Mouse (Mus musculus): ENCODE data around the gene Lyl1. TPM values are rescaled to one million over a fixed set of nuclear protein-coding genes. Genes with fewer than 3 reads are reported as not detected.

Lyl1 gene
- total and polyA plus RNA-seq, 3 experiments, result 88.7 to 149 (median 136) TPM

DNA sequence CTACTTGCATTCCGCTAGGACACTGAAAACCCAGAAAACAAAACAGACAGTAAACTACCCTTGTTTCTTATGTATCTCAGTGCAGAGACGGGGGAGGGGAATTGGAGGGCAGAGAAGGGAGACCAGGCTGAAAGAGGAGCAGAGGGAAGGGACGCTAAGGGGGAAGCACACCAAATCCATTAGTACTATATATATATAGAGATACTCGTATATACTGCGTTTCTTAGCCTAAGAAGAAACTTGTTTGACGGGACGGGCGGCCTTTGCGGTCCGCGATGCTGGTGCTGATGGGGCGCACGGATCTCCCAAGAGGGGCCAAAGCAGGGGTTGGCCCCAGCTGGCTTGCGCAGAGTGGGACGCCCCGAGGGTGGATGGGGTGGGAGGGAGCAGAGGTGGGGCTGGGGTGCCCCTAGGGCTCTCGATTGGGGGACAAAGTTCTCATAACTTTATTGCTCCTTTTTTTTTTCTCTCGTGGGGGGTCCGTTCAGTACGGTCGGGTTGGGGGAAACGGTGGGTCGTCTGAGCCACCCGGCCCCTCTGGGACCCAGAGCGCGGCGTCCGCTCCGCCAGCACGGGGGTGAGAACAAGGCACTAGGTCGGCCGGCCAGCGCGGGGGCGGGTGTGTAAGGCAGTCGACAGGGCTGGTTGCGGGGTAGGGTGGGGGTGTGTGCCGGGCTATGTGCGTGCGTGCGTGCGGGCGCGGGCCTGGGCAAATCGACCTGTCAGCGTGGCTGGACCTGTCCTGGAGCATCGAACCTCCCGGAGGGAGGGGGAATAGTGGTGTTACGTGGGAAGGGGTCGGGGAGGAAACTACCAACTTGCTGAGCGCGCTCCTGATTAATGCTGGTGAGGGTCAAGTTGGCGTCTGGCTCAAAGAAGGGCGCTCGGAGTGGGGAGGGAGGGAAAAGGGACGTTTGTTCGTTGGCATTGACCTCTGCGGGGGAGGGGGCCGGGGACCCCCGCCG lies 3.9 kb downstream of the Lyl1 start:
- peaks cover 0 to 16% of the 10 kb centered on the region in 2 experiments; a peak in 2 of 4 replicates for H3K36me3 ChIP-seq (ENCODE audit: control insufficient read depth in 1 of 2, insufficient read depth in 2 of 2, low read length in 2 of 2)
- peak overlapping the region; percentile 98 for H3K27ac ChIP-seq (ENCODE audit: control insufficient read depth, low read depth, low read length)
- peak overlapping the region; percentile 36 to 62 for H3K4me3 ChIP-seq (ENCODE audit: control insufficient read depth in 1 of 2, insufficient read depth in 1 of 2, low read depth in 2 of 2, low read length in 2 of 2)
- H3K27me3 ChIP-seq (ENCODE audit: control insufficient read depth in 1 of 2, insufficient read depth in 2 of 2, low read length in 2 of 2), result no peaks in the 10 kb centered on the region
- peak overlapping the region; percentile 98 for H3K9ac ChIP-seq (ENCODE audit: control insufficient read depth, low read depth, low read length, poor library complexity, severe bottlenecking)
- peaks cover 32% of the 10 kb centered on the region for H3K79me2 ChIP-seq (ENCODE audit: control insufficient read depth, insufficient read depth, low read length, poor library complexity)
- H3K4me1 ChIP-seq (ENCODE audit: control insufficient read depth in 1 of 2, insufficient read depth in 2 of 2, low read length in 2 of 2), result peaks cover 4 to 17% of the 10 kb centered on the region in 2 experiments
- H3K9me3 ChIP-seq (replicated peaks; ENCODE audit: insufficient read depth, low read length), result no peaks in the 10 kb centered on the region
- peak; percentile 82 for DNase-seq (ENCODE audit: low read depth, low spot score)
- no peak for TF ChIP-seq GABPA (IDR thresholded peaks at IDR 0.05; ENCODE audit: low read depth, low read length)
- no peak for TF ChIP-seq BHLHE40 (IDR thresholded peaks at IDR 0.05; ENCODE audit: borderline replicate concordance, low read depth, low read length)
- TF ChIP-seq ZMIZ1 (IDR thresholded peaks at IDR 0.05; ENCODE audit: low read depth, low read length), result peak; percentile 31
- TF ChIP-seq MYB (IDR thresholded peaks at IDR 0.05; ENCODE audit: low read depth, low read length), result peak; percentile 71
- TF ChIP-seq POLR2AphosphoS2 (IDR thresholded peaks at IDR 0.05; ENCODE audit: low read length), result peak; percentile 98
- no peak for TF ChIP-seq MAX (IDR thresholded peaks at IDR 0.05; ENCODE audit: low read length)
- TF ChIP-seq NELFE (IDR thresholded peaks at IDR 0.05; ENCODE audit: low read depth, low read length), result no peak; the same call in 1 of the 2 replicates
- TF ChIP-seq GATA1 (IDR thresholded peaks at IDR 0.05; ENCODE audit: low read depth, low read length), result no peak
- no peak for TF ChIP-seq USF2 (IDR thresholded peaks at IDR 0.05; ENCODE audit: borderline replicate concordance in 1 of 2, insufficient read depth in 1 of 2, low read depth in 1 of 2, low read length in 2 of 2)
- TF ChIP-seq MXI1 (IDR thresholded peaks at IDR 0.05; ENCODE audit: low read depth, low read length), result peak; percentile 42; the same call in 1 of the 2 replicates
- TF ChIP-seq ELF1 (IDR thresholded peaks at IDR 0.05; ENCODE audit: low read depth, low read length), result no peak
- TF ChIP-seq MYC (IDR thresholded peaks at IDR 0.05; ENCODE audit: low read depth, low read length), result no peak
- peak; percentile 57; the same call in 1 of the 2 replicates for TF ChIP-seq CHD2 (IDR thresholded peaks at IDR 0.05; ENCODE audit: low read length)
- TF ChIP-seq TAL1 (IDR thresholded peaks at IDR 0.05; ENCODE audit: low read length), result no peak
- no peak for TF ChIP-seq NRF1 (IDR thresholded peaks at IDR 0.05; ENCODE audit: insufficient read depth, low read depth, low read length, poor library complexity, severe bottlenecking)
- TF ChIP-seq KAT2A (conservative IDR thresholded peaks at IDR 0.05; ENCODE audit: low read depth, low read length), result no peak
- TF ChIP-seq JUND (IDR thresholded peaks at IDR 0.05; ENCODE audit: low read depth, low read length), result no peak
- TF ChIP-seq ZKSCAN1 (IDR thresholded peaks at IDR 0.05; ENCODE audit: low read depth, low read length), result no peak
- no peak for TF ChIP-seq USF1 (IDR thresholded peaks at IDR 0.05; ENCODE audit: low read depth, low read length)
- TF ChIP-seq MAZ (IDR thresholded peaks at IDR 0.05; ENCODE audit: low read depth, low read length), result peak; percentile 54
- TF ChIP-seq CTCF (IDR thresholded peaks at IDR 0.05 in 2 of 3, conservative IDR thresholded peaks at IDR 0.05 in 1 of 3; ENCODE audit: control insufficient read depth in 1 of 3, insufficient read depth in 1 of 3, low read depth in 2 of 3, low read length in 3 of 3, poor library complexity in 1 of 3, severe bottlenecking in 1 of 3), result no peak
- TF ChIP-seq SMC3 (IDR thresholded peaks at IDR 0.05; ENCODE audit: low read depth, low read length), result peak; percentile 6
- TF ChIP-seq POLR2A (IDR thresholded peaks at IDR 0.05; ENCODE audit: control insufficient read depth in 1 of 2, insufficient read depth in 1 of 2, low read depth in 1 of 2, low read length in 2 of 2, poor library complexity in 1 of 2), result peak; percentile 51 to 76
- peak; percentile 69 for TF ChIP-seq CHD1 (IDR thresholded peaks at IDR 0.05; ENCODE audit: low read depth, low read length)
- peak; percentile 96; the same call in 1 of the 2 replicates for TF ChIP-seq POLR2AphosphoS5 (IDR thresholded peaks at IDR 0.05; ENCODE audit: borderline replicate concordance, low read depth, low read length)
- TF ChIP-seq ETS1 (IDR thresholded peaks at IDR 0.05; ENCODE audit: low read depth, low read length), result no peak
- TF ChIP-seq UBTF (IDR thresholded peaks at IDR 0.05; ENCODE audit: borderline replicate concordance, insufficient read depth, low read depth, low read length), result peak; percentile 36; the same call in 1 of the 2 replicates
- TF ChIP-seq ZNF384 (IDR thresholded peaks at IDR 0.05; ENCODE audit: low read depth, low read length), result peak; percentile 65
- TF ChIP-seq TCF12 (IDR thresholded peaks at IDR 0.05; ENCODE audit: low read depth, low read length), result no peak
- TF ChIP-seq MAFK (IDR thresholded peaks at IDR 0.05; ENCODE audit: borderline replicate concordance, low read depth, low read length), result no peak
- no peak for TF ChIP-seq MEF2A (IDR thresholded peaks at IDR 0.05; ENCODE audit: extremely low read depth, insufficient replicate concordance, low read depth, low read length, poor library complexity, severe bottlenecking)
- no peak for TF ChIP-seq E2F4 (IDR thresholded peaks at IDR 0.05; ENCODE audit: borderline replicate concordance, low read depth, low read length)
- TF ChIP-seq HCFC1 (IDR thresholded peaks at IDR 0.05; ENCODE audit: low read depth, low read length), result no peak; the same call in 1 of the 2 replicates
- no peak for TF ChIP-seq RAD21 (IDR thresholded peaks at IDR 0.05; ENCODE audit: low read depth, low read length)
- no peak for TF ChIP-seq TBP (IDR thresholded peaks at IDR 0.05; ENCODE audit: low read depth, low read length)
